Mouse (Mus musculus): Measurements from ENCODE around the gene Alg6. TPM values are rescaled to one million over a fixed set of nuclear protein-coding genes. Genes with fewer than 3 reads are reported as not detected.

Alg6 gene
- polyA plus RNA-seq (2021; fragmentation: Nextera tagmentation) = 8.9 and 10.0 TPM in 2 replicates
- long read RNA-seq, experiment 1, transcript Alg6-201 (15 exons, 3,079 nt) = major isoform, 9 of 114 reads
- long read RNA-seq, experiment 1, partial matches to known transcripts = 9 of 114 reads
- long read RNA-seq, experiment 1, other reads (novel, unspliced or antisense) = 96 of 114 reads
- long read RNA-seq, experiment 2, partial matches to known transcripts = 2 of 12 reads
- long read RNA-seq, experiment 2, other reads (novel, unspliced or antisense) = 9 of 12 reads

GRCm38 (mm10) chr4:99714904-99715782 lies at the start of gene Alg6:
Alg6 (plus strand) TSS chr4:99715664.

Other genes starting within 250 kb of the Alg6 start
- gene Foxd3, start 59.4 kb upstream of the Alg6 start, polyA plus RNA-seq (2021; fragmentation: Nextera tagmentation) = not detected in 2 replicates
- 1.9 and 6.1 TPM in 2 replicates for gene Efcab7, start 113.5 kb downstream of the Alg6 start, polyA plus RNA-seq (2021; fragmentation: Nextera tagmentation)
- gene Pgm1, start 213.8 kb downstream of the Alg6 start, polyA plus RNA-seq (2021; fragmentation: Nextera tagmentation) = 45.4 and 57.4 TPM in 2 replicates
- gene Itgb3bp, start 214.1 kb downstream of the Alg6 start, polyA plus RNA-seq (2021; fragmentation: Nextera tagmentation) = 11.7 and 12.6 TPM in 2 replicates